Mouse (Mus musculus) testis, adult 2 months (tissue): ENCODE measurements around the gene Zfp120.

Experiments used
- CTCF ChIP-seq: fragments of 200-500 bp; IDR thresholded peaks from 2 replicates; pipeline ENCODE4 v1.5.1; 2012; ENCODE audit warnings: low read depth, mild to moderate bottlenecking, inconsistent platforms, low read length, moderate library complexity; ENCODE audit not compliant: control insufficient read depth, insufficient read depth, insufficient replicate concordance
- POLR2A ChIP-seq: fragments of 200-500 bp; IDR thresholded peaks from 2 replicates; pipeline ENCODE4 v1.6.1; 2012; ENCODE audit warnings: low read depth, mild to moderate bottlenecking, inconsistent platforms, low read length, moderate library complexity; ENCODE audit not compliant: control insufficient read depth

DNA sequence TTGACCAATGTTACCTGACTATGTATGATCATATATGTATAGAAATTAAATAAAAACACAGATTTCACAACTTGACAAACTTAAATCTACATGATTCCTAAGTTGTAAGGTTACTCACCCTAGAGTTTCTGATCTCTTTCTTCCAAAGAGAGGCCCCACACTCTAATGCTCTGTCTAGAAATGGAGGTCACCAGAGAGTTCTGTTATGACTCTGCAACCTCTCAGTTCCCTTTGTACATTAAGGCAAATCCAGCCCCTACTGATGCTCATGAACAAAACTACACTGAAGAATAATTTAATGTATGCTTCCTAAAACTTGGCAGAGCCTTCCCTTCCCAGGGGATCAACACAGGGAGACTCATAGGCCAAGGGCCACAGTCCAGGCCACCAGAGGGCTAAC is 30.2 kb upstream of the Zfp120 start:
- TF ChIP-seq CTCF = no peak
- no peak for TF ChIP-seq POLR2A
